ENCODE assay signal across 8 mouse cellular contexts in the genomic region with DNA sequence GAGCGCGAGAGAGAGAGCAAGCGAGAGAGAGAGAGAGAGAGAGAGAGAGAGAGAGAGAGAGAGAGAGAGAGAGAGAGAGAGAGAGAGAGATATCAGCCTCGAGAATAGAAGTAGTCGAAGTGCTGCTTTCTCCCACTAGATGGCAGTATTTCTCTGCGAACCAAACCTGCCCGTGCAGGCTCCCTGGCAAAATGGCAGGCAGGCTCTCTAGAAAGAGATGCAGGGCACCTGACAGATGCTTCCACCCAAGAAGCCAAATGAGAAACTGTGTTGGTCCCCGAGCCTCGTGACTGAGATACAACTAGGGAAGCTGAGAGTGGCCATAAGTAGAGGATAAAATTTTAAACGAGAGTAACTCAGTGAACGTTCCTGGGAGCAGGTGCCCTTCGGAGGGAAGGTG. TPM values are rescaled to one million over a fixed set of nuclear protein-coding genes. Genes with fewer than 3 reads are reported as not detected.
DNase-seq lines count a peak whose midpoint lies in the region; ATAC-seq and TF ChIP-seq lines count a peak whose summit lies in the region.

No protein-coding gene starts in this region.

- no peaks in the 10 kb centered on the region for H3K9me3 ChIP-seq in kidney, postnatal 0 days (replicated peaks; ENCODE audit: low read length)
- H3K9me3 ChIP-seq in liver, embryonic 11.5 days (ENCODE audit: control insufficient read depth, low read length): no peaks in the 10 kb centered on the region
- H3K9me3 ChIP-seq in neural tube, embryonic 13.5 days: no peaks in the 10 kb centered on the region

- no peak for ATAC-seq in kidney, postnatal 0 days (replicated peaks; ENCODE audit: low FRiP score, low read depth)
- ATAC-seq in liver, embryonic 11.5 days (replicated peaks; ENCODE audit: low FRiP score): no peak; the same call in 1 of the 2 replicates
- peak; percentile 59; the same call in 1 of the 2 replicates for ATAC-seq in neural tube, embryonic 13.5 days (ENCODE audit: low read depth)

- H3K4me1 ChIP-seq in kidney, postnatal 0 days (replicated peaks; ENCODE audit: insufficient read depth, low read length): no peaks in the 10 kb centered on the region
- peaks cover 8% of the 10 kb centered on the region; the same call in 1 of the 2 replicates for H3K4me1 ChIP-seq in liver, embryonic 11.5 days (replicated peaks; ENCODE audit: control insufficient read depth, insufficient read depth, low read length)
- H3K4me1 ChIP-seq in neural tube, embryonic 13.5 days (replicated peaks): no peaks in the 10 kb centered on the region

- no peaks in the 10 kb centered on the region for H3K27me3 ChIP-seq in kidney, postnatal 0 days (ENCODE audit: insufficient read depth, low read length)
- H3K27me3 ChIP-seq in liver, embryonic 11.5 days (replicated peaks; ENCODE audit: control insufficient read depth, insufficient read depth, low read length): no peaks in the 10 kb centered on the region
- peaks cover 58% of the 10 kb centered on the region for H3K27me3 ChIP-seq in neural tube, embryonic 13.5 days

- 24% methylated on average over 9 of the region's 12 CpGs for WGBS in kidney, postnatal 0 days
- WGBS in liver, embryonic 11.5 days: 26% methylated on average over 9 of the region's 12 CpGs
- WGBS in neural tube, embryonic 13.5 days: 26% methylated on average over 9 of the region's 12 CpGs

- H3K27ac ChIP-seq in kidney, postnatal 0 days: no peak overlapping the region
- no peak overlapping the region for H3K27ac ChIP-seq in liver, embryonic 11.5 days (ENCODE audit: low read depth, low read length)
- no peak overlapping the region for H3K27ac ChIP-seq in neural tube, embryonic 13.5 days (replicated peaks)

- no peaks in the 10 kb centered on the region for H3K36me3 ChIP-seq in kidney, postnatal 0 days (ENCODE audit: insufficient read depth, low read length)
- H3K36me3 ChIP-seq in liver, embryonic 11.5 days (ENCODE audit: control insufficient read depth, insufficient read depth, low read length): no peaks in the 10 kb centered on the region
- no peaks in the 10 kb centered on the region for H3K36me3 ChIP-seq in neural tube, embryonic 13.5 days

- TF ChIP-seq CTCF in kidney, postnatal 0 days (IDR thresholded peaks at IDR 0.05; ENCODE audit: low read depth): peak; percentile 85

- no peak overlapping the region for H3K4me2 ChIP-seq in kidney, postnatal 0 days (ENCODE audit: low read length)
- H3K4me2 ChIP-seq in liver, embryonic 11.5 days: no peak overlapping the region
- H3K4me2 ChIP-seq in neural tube, embryonic 13.5 days: no peak overlapping the region

- DNase-seq in urinary bladder, postnatal 14 days (ENCODE audit: low spot score): peak; percentile 71
- no peak for DNase-seq in urinary bladder, adult 2 months (ENCODE audit: low spot score)
- peak; percentile 82 for DNase-seq in cerebellum, adult 9-11 months
- peak; percentile 40 to 45 for DNase-seq in frontal cortex, postnatal 14 days (ENCODE audit: low spot score in 2 of 2)
- DNase-seq in kidney, postnatal 0 days (ENCODE audit: low spot score): peak; percentile 83
- DNase-seq in liver, embryonic 11.5 days (ENCODE audit: low spot score): peak; percentile 54
- DNase-seq in telencephalon, adult 2 months (ENCODE audit: low read depth, low spot score): peak; percentile 69

- H3K4me3 ChIP-seq in kidney, postnatal 0 days (replicated peaks; ENCODE audit: low read depth, low read length): no peak overlapping the region
- no peak overlapping the region for H3K4me3 ChIP-seq in liver, embryonic 11.5 days (ENCODE audit: low read depth, low read length)
- H3K4me3 ChIP-seq in neural tube, embryonic 13.5 days: no peak overlapping the region

- no peak overlapping the region for H3K9ac ChIP-seq in kidney, postnatal 0 days (ENCODE audit: low read depth, low read length)
- H3K9ac ChIP-seq in liver, embryonic 11.5 days (ENCODE audit: low read depth, low read length): no peak overlapping the region
- no peak overlapping the region for H3K9ac ChIP-seq in neural tube, embryonic 13.5 days

RNA-seq across cellular contexts. Expression of gene 4932438H23Rik, which starts 13.4 kb away (rescaled TPM):
- polyA plus RNA-seq in urinary bladder, adult 2 months (2012; rRNA removed): 0.87 and 0.94 TPM in 2 replicates
- polyA plus RNA-seq in kidney, postnatal 0 days (2015; fragmentation: Nextera tagmentation; extraction: Ambion mirVana): 0.07 and 0.11 TPM in 2 replicates
- not detected in 2 replicates for polyA plus RNA-seq in liver, embryonic 11.5 days (2014; fragmentation: Nextera tagmentation; extraction: Ambion mirVana)
- 0.47 TPM in 1 of 2 replicates, not detected in the other for polyA plus RNA-seq in neural tube, embryonic 13.5 days (2015; fragmentation: Nextera tagmentation; extraction: Ambion mirVana)

RNA-seq across cellular contexts. Expression of gene Paxbp1, which starts 37.2 kb away (rescaled TPM):
- 51.5 and 63.4 TPM in 2 replicates for polyA plus RNA-seq in urinary bladder, adult 2 months (2012; rRNA removed)
- 26.4 and 32.0 TPM in 2 replicates for polyA plus RNA-seq in kidney, postnatal 0 days (2015; fragmentation: Nextera tagmentation; extraction: Ambion mirVana)
- 54.1 and 61.1 TPM in 2 replicates for polyA plus RNA-seq in liver, embryonic 11.5 days (2014; fragmentation: Nextera tagmentation; extraction: Ambion mirVana)
- polyA plus RNA-seq in neural tube, embryonic 13.5 days (2015; fragmentation: Nextera tagmentation; extraction: Ambion mirVana): 61.8 and 73.5 TPM in 2 replicates
